Mouse (Mus musculus) layer of hippocampus, adult 11-12 months (tissue): ENCODE measurements at regions not wholly inside any gene's neighbourhood (a gene's known extent, or its start where the extent isn't known, plus 50 kb on each side); places are given as distances from the start of the nearest gene placed in this dataset.
"Not testable (repeated sequence)": the region's sequence is repeated elsewhere in the genome, so short reads cannot be mapped to it uniquely, and the experiment has no call there.

Experiments
- DNase-seq: peaks from one replicate; pipeline ENCODE4 v3.0.0; 2022; ENCODE audit warnings: low spot score

DNA sequence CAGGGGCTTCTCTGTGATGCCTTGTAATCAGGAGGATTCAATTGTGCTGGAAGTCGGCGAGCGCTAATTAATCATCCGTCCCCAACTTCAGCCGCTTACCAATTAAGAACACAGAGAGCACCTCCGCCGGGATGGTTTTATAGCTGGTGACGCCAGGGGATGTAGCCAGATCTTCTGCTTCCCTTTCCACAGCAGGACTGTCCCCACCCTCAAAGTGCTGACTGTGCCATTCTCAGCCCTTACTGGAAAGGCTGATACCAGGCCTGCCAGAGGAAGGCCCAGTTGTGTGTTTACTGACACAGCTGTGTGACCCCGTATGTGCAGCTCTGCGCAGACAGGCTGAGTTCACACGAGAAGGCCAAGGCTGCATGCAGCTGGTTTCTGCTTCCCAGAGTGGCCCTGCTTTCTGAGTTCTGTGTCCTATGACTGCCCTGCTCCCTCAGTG, 59.9 kb upstream of the Bend4 start:
- DNase-seq = no peak

DNA sequence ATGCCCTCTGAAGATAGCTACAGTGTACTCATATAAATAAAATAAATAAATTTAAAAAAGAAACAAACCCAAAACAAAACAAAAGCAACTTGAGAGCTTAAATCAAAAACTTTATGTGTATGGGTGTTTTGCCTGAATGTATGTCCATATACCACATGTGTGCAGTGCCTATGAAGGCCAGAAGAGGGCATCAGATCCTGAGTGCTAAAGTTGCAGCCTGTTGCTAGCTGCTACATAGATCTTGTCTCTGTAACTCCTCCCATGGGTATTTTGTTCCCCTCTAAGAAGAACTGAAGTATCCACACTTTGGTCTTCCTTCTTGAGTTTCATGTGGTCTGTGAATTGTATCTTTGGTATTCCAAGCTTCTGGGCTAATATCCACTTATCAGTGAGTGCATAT, 62.6 kb upstream of the Bend4 start:
- DNase-seq = not testable (repeated sequence)

DNA sequence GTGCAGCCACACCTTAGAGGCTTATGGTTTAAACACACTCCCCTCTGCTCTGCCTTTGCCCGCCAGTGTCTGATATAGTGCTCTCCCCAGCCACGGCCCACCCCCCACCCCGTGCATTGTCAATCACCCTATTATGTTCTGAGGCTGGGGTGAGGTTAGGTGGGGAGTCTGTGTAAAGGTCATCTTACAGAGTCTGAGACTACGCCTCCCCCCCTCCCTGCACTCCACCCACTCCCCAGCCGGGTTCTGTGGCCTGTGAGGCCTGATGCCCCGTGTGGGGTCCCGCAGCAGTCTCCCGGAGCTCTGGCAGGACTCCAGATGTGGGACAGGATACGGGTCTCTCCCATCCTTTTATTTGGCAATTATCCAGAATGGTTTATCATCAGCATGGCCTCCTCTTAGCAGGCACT, 64.8 kb upstream of the Bend4 start:
- no peak for DNase-seq

DNA sequence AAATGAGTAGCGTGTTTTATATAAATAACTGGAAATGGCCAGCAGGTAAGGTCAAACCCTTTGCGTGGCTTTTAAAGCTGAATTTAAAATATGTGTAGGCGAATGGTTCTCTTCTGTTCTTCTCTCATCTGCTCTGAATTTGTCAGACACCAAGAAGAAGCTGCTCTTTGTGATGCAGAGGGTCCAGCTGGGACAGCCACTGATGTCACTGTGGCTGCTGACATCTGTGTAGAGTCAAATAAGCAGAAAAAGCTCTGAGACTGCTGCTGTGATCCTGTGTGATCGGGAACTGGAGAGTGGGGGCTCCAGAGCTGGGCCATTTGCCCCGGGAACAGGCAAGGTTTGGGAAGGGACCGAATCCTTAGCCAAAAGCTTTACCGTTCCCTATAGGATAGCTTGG, 68.6 kb upstream of the Bend4 start:
- peak; percentile 5 for DNase-seq

DNA sequence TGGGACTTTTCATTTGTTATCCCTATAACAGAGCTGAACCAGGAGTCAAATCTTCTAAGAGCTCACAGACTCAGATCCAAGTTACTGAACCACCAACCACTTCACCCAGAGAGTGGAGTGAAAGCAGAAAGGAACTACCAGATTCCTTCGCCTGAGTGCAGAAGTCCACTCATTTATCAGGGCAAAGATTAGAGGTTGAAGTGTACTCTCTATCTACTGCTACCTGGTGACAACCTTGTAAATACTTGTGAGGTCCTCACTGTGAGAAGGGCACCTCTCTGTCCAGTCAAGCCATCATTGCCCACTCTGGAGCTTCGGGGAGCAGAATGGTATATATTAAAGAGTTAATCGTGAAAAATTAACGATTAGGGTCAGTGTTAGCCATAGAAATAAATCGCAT, 87.4 kb upstream of the Shisa3 start:
- no peak for DNase-seq

DNA sequence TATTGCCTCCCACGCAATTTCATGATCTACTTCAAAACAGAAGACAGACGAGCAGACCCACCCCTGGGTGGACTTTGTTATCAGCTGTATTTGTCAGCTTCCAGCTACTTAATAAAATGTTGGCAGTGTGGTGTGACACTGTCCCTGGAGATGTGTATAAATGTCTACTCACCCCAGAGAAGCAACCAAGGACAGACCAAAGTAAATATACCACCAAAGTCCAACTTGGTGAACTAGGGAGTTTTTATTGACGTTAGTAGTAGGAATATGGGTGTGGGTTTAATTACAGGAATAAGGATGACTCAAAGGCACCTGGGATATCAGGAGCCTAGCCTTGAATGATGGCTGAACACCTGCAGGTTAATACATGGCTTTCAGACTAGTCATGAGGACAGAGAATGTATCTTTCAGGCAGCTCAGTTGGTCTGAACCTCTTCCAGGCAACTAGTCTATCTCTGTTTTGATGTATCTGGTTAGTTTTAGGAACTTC, 86.2 kb upstream of the Shisa3 start:
- no peak for DNase-seq

DNA sequence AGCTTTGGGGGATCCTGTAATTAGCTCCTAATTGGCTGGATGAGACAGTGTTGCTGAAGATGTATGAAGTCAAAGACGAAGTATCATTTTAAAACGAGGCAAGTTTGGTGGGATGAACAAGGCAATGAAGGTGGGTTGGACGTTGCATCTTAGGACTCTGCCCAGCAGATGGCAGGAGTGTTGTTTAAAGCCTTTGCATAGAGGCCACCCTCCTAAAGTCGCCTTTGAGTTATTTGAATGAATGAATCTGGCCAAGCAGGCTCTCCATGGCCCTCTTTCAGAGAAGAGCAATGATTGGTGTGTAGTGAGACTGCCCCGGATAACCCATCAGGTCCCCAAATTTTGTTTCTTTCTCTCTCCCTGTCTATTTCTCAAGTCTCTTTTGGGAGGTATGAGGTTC, 77.5 kb upstream of the Shisa3 start:
- no peak for DNase-seq

DNA sequence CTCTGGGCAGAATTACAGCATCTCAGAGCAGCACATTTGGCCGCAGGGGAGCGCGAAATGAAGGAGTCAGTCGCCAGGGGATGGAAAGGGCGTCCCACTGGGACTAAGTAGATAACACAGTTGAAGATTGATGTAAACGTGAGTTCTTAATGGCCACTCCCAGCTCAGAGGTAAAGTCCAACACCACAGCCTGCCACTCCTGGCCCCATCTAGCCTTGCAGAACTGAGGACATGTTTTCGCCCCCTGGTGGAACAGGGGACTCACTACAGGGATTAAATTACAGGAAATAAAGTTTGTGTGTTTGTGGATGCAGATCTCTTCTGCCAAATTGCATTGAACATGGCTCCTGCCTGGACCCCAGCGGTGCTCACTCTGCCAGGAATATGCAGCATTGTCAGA, 76.7 kb upstream of the Shisa3 start:
- DNase-seq = peak; percentile 5

DNA sequence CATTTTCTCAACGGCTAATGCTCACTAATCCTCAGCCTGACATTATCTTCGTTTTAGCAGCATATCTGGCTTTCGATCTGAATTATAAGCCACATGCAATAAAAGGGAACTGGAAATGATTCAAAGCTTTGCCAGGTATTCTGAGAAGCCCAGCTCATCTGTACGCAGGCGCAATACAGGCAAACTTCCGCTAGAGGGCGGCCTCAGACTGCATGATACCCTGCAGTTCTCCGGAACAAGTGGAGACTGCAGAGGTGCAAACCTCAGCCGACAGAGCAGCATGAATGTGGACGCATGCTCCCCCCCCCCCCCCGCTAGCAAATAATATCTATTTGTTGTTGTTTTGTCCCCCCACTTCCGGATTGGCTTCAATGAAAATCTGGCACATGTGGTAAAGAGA, 75.3 kb upstream of the Shisa3 start:
- DNase-seq = peak; percentile 76

GRCm38 (mm10) chr5:67532756-67533255, 74.9 kb upstream of the Shisa3 start:
- DNase-seq = peak; percentile 9

GRCm38 (mm10) chr5:67534056-67534455, 73.6 kb upstream of the Shisa3 start:
- DNase-seq = no peak

DNA sequence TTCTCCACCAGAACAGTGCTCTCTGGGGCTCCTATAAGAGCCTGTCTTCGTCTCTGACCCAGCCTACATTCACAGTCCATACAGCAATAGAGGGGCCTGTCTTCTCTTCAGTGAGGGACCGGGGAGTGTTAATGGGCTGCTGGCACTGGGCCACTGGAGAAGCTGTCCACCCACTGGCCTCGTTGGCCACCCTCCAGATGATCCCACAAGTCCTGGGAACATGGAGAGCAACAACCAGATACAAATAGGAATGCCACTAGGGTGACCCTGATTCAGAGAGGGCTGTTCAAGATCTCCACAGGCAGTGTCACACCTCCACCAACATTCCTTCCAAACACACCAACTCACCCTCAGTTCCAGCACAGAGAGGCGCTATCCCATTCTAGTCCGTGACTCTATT, 69.7 kb upstream of the Shisa3 start:
- no peak for DNase-seq

DNA sequence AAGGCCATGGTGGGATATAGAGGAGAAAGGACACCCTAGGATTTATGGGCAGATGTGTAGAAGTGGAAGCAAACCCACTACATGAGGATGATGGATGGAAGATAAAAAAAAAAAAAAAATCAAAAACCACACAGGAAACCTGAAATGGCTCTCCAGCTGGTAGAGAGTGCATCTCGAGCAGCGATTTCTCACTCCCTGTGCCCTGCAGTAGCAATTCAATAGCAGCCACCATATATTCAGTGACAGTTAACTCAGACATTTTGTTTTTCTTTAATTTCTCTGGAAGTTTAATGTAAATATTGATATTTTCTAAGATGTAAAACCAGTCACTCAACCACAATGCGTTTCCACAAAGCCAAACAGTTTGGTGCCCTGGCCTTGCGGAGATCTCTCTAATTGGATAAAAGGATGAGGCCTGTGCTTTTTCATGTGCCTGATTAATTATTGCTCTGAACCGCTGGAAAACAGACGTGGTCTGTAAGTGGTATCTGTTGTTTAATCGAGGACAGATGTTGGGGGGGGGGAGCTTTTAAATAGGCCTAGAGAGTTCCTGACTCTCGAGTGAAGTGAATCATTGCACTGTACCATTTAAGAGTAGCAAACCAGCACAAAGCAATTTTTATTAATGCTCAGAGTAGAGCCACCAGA, 68.0 kb upstream of the Shisa3 start:
- no peak for DNase-seq

DNA sequence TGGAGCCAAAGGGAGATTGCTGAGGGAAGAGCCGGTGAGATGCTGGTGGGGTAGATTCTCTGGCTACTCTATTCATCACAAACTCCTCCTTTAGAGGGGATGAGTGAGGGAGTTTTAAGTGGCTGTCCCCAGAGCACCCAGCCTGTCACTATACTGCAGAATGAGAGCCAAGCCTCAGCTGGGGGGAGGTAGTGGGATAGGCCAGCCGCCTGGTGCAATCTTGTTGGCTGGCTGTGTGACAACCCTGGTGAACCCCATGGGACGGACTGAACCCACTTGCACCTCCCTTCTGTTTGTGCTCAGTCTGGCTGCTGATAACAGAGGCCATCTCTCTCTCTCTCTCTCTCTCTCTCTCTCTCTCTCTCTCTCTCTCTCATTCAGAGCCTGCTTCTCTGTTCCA, 65.8 kb upstream of the Shisa3 start:
- no peak for DNase-seq

- DNase-seq = no peak
Measured at GRCm38 (mm10) chr5:67544028-67544589, 63.6 kb upstream of the Shisa3 start.

GRCm38 (mm10) chr5:67550257-67550656, 57.4 kb upstream of the Shisa3 start:
- DNase-seq = no peak

DNA sequence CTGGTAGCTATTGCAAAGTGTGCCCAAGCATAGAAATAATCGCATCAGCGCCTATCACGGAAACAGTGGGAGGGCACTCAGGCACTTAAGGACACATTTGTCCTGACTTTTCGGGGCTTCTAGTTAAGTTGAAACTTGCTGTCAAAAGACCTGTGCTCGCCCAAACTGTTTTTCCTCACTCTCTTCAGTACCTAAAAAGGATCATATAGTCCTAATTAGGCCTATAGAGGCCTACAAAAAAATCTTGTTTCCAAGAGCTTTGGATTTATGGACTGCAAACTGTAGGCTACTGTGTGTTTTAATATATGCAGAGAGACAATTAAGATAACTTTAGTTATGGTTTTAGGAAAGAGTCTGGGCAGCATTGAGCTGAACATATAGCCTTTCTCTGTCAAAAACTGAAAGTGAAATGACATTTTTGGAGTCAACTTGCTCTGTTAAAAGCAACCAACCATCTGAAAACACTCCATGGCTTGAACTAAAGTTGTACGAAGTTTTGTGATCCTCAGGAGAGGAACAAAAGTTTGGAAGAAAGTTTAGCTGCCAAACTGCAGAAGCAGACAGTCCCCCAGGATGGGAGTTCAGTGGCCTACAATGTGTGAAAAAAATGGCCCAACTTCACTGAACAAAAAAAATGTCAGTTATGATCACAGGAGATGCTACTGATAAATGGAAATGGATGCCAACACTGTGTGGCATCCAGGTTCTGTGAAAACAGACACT, 55.9 kb upstream of the Shisa3 start:
- DNase-seq = no peak

DNA sequence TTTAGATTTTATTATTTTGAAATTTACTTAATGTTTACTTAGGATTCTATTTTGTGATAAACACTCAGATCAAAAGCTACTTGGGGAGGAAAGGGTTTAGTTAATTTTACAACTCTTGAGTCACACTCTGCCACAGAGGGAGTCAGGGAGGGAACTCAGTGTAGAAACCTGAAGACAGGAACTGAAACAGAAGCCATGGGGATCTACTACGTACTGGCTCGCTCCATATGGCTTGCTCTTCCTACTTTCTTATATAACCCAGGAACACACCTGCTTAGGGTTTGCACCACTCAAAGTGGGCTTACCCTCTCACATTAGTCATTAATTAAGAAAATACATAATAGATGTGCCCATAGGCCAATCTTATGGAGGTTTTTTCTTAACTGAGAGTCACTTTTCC, 54.8 kb upstream of the Shisa3 start:
- no peak for DNase-seq
